Mouse (Mus musculus): ENCODE measurements at regions not wholly inside any gene's neighbourhood (a gene's known extent, or its start where the extent isn't known, plus 50 kb on each side); places are given as distances from the start of the nearest gene placed in this dataset.

DNA sequence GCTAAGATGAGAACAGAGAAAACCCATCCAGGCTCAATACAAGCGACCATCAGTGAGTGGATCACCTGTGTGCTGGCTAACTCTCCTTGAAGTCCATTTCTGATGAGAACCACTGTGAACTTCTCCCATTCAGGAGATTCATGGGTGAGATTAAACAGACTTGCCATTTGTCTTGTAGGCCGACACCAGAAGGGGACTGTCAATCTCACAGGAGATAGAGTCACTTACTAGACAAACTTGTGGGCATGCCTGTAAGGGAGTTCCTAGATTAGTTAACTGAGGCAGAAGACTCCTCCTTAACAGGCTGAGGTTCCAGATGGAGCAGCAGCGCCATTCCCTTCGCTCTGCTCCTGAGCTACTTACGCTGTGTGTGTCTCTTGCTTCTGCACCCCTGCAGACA, 114.7 kb upstream of the Max start:
- ATAC-seq (ENCODE audit: low FRiP score, low read depth) = no peak
- Histone ChIP-seq H3K4me3 (replicated peaks; ENCODE audit: low read length) (no peak overlapping the region), H3K9ac (ENCODE audit: low read depth, low read length, severe bottlenecking) (no peak overlapping the region), H3K27me3 (ENCODE audit: control insufficient read depth, insufficient read depth, low read length) (no peaks in the 10 kb centered on the region), H3K27ac (replicated peaks; ENCODE audit: low read depth, low read length) (no peak overlapping the region), H3K4me2 (replicated peaks; ENCODE audit: low read depth, low read length, severe bottlenecking) (no peak overlapping the region), H3K9me3 (ENCODE audit: control insufficient read depth, low read length) (no peaks in the 10 kb centered on the region), H3K36me3 (ENCODE audit: control insufficient read depth, insufficient read depth, low read length) (no peaks in the 10 kb centered on the region), H3K4me1 (ENCODE audit: control insufficient read depth, insufficient read depth, low read length) (no peaks in the 10 kb centered on the region)
- 92% methylated on average over 5 of the region's 5 CpGs for WGBS
- no peak for DNase-seq (ENCODE audit: low spot score)
- TF ChIP-seq POLR2A (IDR thresholded peaks at IDR 0.05; ENCODE audit: borderline replicate concordance, extremely low read depth, insufficient read depth, insufficient read length) = no peak

GRCm38 (mm10) chr12:77074602-77075001, 112.6 kb upstream of the Max start:
- Histone ChIP-seq H3K4me3 (replicated peaks; ENCODE audit: low read length) (no peak overlapping the region), H3K9ac (ENCODE audit: low read depth, low read length, severe bottlenecking) (no peak overlapping the region), H3K36me3 (ENCODE audit: control insufficient read depth, insufficient read depth, low read length) (no peaks in the 10 kb centered on the region), H3K9me3 (ENCODE audit: control insufficient read depth, low read length) (no peaks in the 10 kb centered on the region), H3K27ac (replicated peaks; ENCODE audit: low read depth, low read length) (no peak overlapping the region), H3K4me1 (ENCODE audit: control insufficient read depth, insufficient read depth, low read length) (no peaks in the 10 kb centered on the region), H3K27me3 (ENCODE audit: control insufficient read depth, insufficient read depth, low read length) (no peaks in the 10 kb centered on the region), H3K4me2 (replicated peaks; ENCODE audit: low read depth, low read length, severe bottlenecking) (no peak overlapping the region)
- WGBS = 78% methylated on average over 2 of the region's 2 CpGs
- DNase-seq (ENCODE audit: low spot score) (no peak), ATAC-seq (ENCODE audit: low FRiP score, low read depth) (no peak)
- TF ChIP-seq POLR2A (IDR thresholded peaks at IDR 0.05; ENCODE audit: borderline replicate concordance, extremely low read depth, insufficient read depth, insufficient read length) = no peak

DNA sequence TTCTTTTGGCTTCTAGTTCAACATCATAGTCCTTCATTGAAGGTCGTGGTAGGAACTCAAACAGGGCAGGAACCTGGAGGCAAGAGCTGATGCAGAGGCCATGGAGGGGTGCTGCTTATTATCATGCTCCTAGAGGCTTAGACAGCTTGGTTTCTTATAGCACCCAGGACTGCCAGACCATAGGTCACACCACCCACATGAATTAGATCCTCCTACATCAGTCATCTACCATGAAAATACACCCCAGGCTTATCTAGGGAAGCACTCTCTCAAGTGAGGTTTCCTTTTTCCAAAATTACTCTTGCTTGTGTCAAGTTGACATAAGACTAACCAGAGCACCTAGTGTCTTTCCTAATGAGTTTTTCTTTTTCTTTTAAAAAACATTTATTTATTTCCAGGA, 109.7 kb upstream of the Max start:
- Histone ChIP-seq H3K4me2 (replicated peaks; ENCODE audit: low read depth, low read length, severe bottlenecking) (no peak overlapping the region), H3K9ac (ENCODE audit: low read depth, low read length, severe bottlenecking) (no peak overlapping the region), H3K36me3 (ENCODE audit: control insufficient read depth, insufficient read depth, low read length) (no peaks in the 10 kb centered on the region), H3K4me3 (replicated peaks; ENCODE audit: low read length) (no peak overlapping the region), H3K27ac (replicated peaks; ENCODE audit: low read depth, low read length) (no peak overlapping the region), H3K9me3 (ENCODE audit: control insufficient read depth, low read length) (no peaks in the 10 kb centered on the region), H3K4me1 (ENCODE audit: control insufficient read depth, insufficient read depth, low read length) (no peaks in the 10 kb centered on the region), H3K27me3 (ENCODE audit: control insufficient read depth, insufficient read depth, low read length) (no peaks in the 10 kb centered on the region)
- WGBS = 82% methylated on average over 1 of the region's 1 CpGs
- DNase-seq (ENCODE audit: low spot score) (no peak), ATAC-seq (ENCODE audit: low FRiP score, low read depth) (no peak)
- no peak for TF ChIP-seq POLR2A (IDR thresholded peaks at IDR 0.05; ENCODE audit: borderline replicate concordance, extremely low read depth, insufficient read depth, insufficient read length)

GRCm38 (mm10) chr12:77067938-77068337, 105.9 kb upstream of the Max start:
- no peak for TF ChIP-seq POLR2A (IDR thresholded peaks at IDR 0.05; ENCODE audit: borderline replicate concordance, extremely low read depth, insufficient read depth, insufficient read length)
- 91% methylated on average over 5 of the region's 5 CpGs for WGBS

GRCm38 (mm10) chr12:77067115-77067514, 105.1 kb upstream of the Max start:
- WGBS = 65% methylated on average over 5 of the region's 5 CpGs
- Histone ChIP-seq H3K27ac (replicated peaks; ENCODE audit: low read depth, low read length) (no peak overlapping the region), H3K9me3 (ENCODE audit: control insufficient read depth, low read length) (no peaks in the 10 kb centered on the region), H3K4me2 (replicated peaks; ENCODE audit: low read depth, low read length, severe bottlenecking) (no peak overlapping the region), H3K4me3 (replicated peaks; ENCODE audit: low read length) (no peak overlapping the region), H3K4me1 (ENCODE audit: control insufficient read depth, insufficient read depth, low read length) (no peaks in the 10 kb centered on the region), H3K9ac (ENCODE audit: low read depth, low read length, severe bottlenecking) (no peak overlapping the region), H3K36me3 (ENCODE audit: control insufficient read depth, insufficient read depth, low read length) (no peaks in the 10 kb centered on the region), H3K27me3 (ENCODE audit: control insufficient read depth, insufficient read depth, low read length) (no peaks in the 10 kb centered on the region)
- ATAC-seq (ENCODE audit: low FRiP score, low read depth) (no peak), DNase-seq (ENCODE audit: low spot score) (no peak)
- no peak for TF ChIP-seq POLR2A (IDR thresholded peaks at IDR 0.05; ENCODE audit: borderline replicate concordance, extremely low read depth, insufficient read depth, insufficient read length)

More at GRCm38 (mm10) chr12:77067938-77068337, 105.9 kb upstream of the Max start:
- ATAC-seq (ENCODE audit: low FRiP score, low read depth) = no peak
- Histone ChIP-seq H3K27me3 (ENCODE audit: control insufficient read depth, insufficient read depth, low read length) (no peaks in the 10 kb centered on the region), H3K4me1 (ENCODE audit: control insufficient read depth, insufficient read depth, low read length) (no peaks in the 10 kb centered on the region), H3K9ac (ENCODE audit: low read depth, low read length, severe bottlenecking) (no peak overlapping the region), H3K27ac (replicated peaks; ENCODE audit: low read depth, low read length) (no peak overlapping the region), H3K4me3 (replicated peaks; ENCODE audit: low read length) (no peak overlapping the region), H3K9me3 (ENCODE audit: control insufficient read depth, low read length) (no peaks in the 10 kb centered on the region), H3K4me2 (replicated peaks; ENCODE audit: low read depth, low read length, severe bottlenecking) (no peak overlapping the region), H3K36me3 (ENCODE audit: control insufficient read depth, insufficient read depth, low read length) (no peaks in the 10 kb centered on the region)
- DNase-seq (ENCODE audit: low spot score) = no peak

All from limb, embryonic 14.5 days (tissue).